Mouse (Mus musculus) liver, postnatal 0 days (tissue): ENCODE results near the gene Tnip2. TPM values are rescaled to one million over a fixed set of nuclear protein-coding genes. Genes with fewer than 3 reads are reported as not detected.

Experiments
- ATAC-seq: fragments of 200-750 bp; cut with Nextera tagmentation; 2 replicates; pipeline ENCODE4 v1.8.0; 2017; ENCODE audit warnings: mild to moderate bottlenecking, moderate library complexity
- DNase-seq: peaks from one replicate; pipeline ENCODE4 v3.0.0-alpha.2; 2016
- H3K27ac ChIP-seq: fragments of 300-500 bp; sonication (generic); 2 replicates; pipeline ENCODE4 v1.5.1; 2014; ENCODE audit warnings: antibody characterized with exemption, moderate library complexity, mild to moderate bottlenecking, low read depth
- H3K27me3 ChIP-seq: fragments of 300-500 bp; sonication (generic); 2 replicates; pipeline ENCODE4 v1.6.1; 2014; ENCODE audit warnings: low read length, control low read depth, mixed read lengths; ENCODE audit not compliant: insufficient read depth
- H3K36me3 ChIP-seq: fragments of 300-500 bp; sonication (generic); replicated peaks from 2 replicates; pipeline ENCODE4 v1.6.1; 2014; ENCODE audit warnings: mild to moderate bottlenecking, control low read depth, low read length, moderate library complexity, mixed read lengths; ENCODE audit not compliant: insufficient read depth
- H3K4me1 ChIP-seq: fragments of 300-500 bp; sonication (generic); 2 replicates; pipeline ENCODE4 v1.6.1; 2014; ENCODE audit warnings: antibody characterized with exemption, mild to moderate bottlenecking, control low read depth; ENCODE audit not compliant: insufficient read depth
- H3K4me2 ChIP-seq: fragments of 300-500 bp; sonication (generic); 2 replicates; pipeline ENCODE4 v1.6.1; 2014; ENCODE audit warnings: low read depth, mild to moderate bottlenecking, low read length, moderate library complexity, mixed read lengths
- H3K4me3 ChIP-seq: fragments of 300-500 bp; sonication (generic); 2 replicates; pipeline ENCODE4 v1.5.1; 2014; ENCODE audit warnings: low read depth, low read length
- H3K9ac ChIP-seq: fragments of 300-500 bp; sonication (generic); replicated peaks from 2 replicates; pipeline ENCODE4 v1.6.1; 2014; ENCODE audit warnings: mild to moderate bottlenecking, moderate library complexity
- H3K9me3 ChIP-seq: fragments of 300-500 bp; sonication (generic); 2 replicates; pipeline ENCODE4 v1.6.1; 2016; ENCODE audit warnings: mild to moderate bottlenecking, control low read depth, low read length, mixed read lengths
- CTCF ChIP-seq: sonication (generic); IDR thresholded peaks from 2 replicates; pipeline ENCODE4 v1.5.1; 2016; ENCODE audit warnings: antibody characterized with exemption, low read depth
- EP300 ChIP-seq: IDR thresholded peaks from 2 replicates; pipeline ENCODE4 v1.6.1; 2016; ENCODE audit warnings: antibody characterized with exemption, low read depth, mild to moderate bottlenecking
- WGBS: fragments of 180-500 bp; shearing (Covaris S2); extraction: QIAGEN DNeasy Blood & Tissue Kit; methylation state at CpG from one replicate; pipeline ENCODE4 v1.1.7; 2014; ENCODE audit not compliant: insufficient replicate concordance; 5-methylcytosine and 5-hydroxymethylcytosine counted together
- polyA plus RNA-seq: library from polyadenylated mRNA; unstranded; fragments of >200 nt; fragmentation: Nextera tagmentation; extraction: Ambion mirVana; gene quantifications from 2 replicates; pipeline ENCODE4 v1.2.1, GENCODE M21; 2015

Gene Tnip2
- polyA plus RNA-seq, 1 experiment from 2014 or later = 5.3 TPM

DNA sequence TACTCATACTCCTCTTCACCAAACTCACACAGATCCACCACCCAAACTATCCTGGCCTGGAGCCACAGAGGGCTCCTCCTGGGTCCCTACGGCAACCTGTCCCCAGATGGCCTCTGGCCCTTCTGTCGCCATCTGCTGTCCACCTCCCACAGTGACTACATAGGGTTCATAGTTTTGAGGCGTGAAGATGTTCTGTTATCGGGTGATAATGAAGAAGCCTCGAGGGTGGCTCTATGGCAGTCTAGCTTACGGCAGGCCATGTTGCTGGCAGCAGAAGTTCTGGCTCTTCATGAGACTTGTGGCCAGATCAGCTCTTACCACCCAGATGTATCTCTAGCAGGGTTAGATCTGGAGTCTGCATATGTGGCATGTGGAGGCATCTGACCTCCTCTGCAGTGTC lies 11.0 kb downstream of the Tnip2 start:
- TF ChIP-seq CTCF (0 out of 2 replicates have a peak, but pooled peaks have one; percentile 12), EP300 (no peak)
- H3K4me3 ChIP-seq = no peak overlapping the region
- no peaks in the 10 kb centered on the region for H3K4me1 ChIP-seq
- DNase-seq = no peak
- no peak overlapping the region for H3K9ac ChIP-seq
- peaks cover 20% of the 10 kb centered on the region for H3K36me3 ChIP-seq
- no peak overlapping the region for H3K27ac ChIP-seq
- no peaks in the 10 kb centered on the region for H3K27me3 ChIP-seq
- H3K9me3 ChIP-seq = no peaks in the 10 kb centered on the region
- WGBS = 74% methylated on average over 6 of the region's 6 CpGs
- H3K4me2 ChIP-seq = no peak overlapping the region
- ATAC-seq = no peak

GRCm38 (mm10) chr5:34502411-34502810 lies 11.4 kb downstream of the Tnip2 start:
- Histone ChIP-seq H3K27me3 (no peaks in the 10 kb centered on the region), H3K4me2 (no peak overlapping the region), H3K4me1 (no peaks in the 10 kb centered on the region), H3K4me3 (no peak overlapping the region), H3K9me3 (no peaks in the 10 kb centered on the region), H3K36me3 (peaks cover 20% of the 10 kb centered on the region), H3K27ac (no peak overlapping the region), H3K9ac (no peak overlapping the region)
- ATAC-seq = no peak
- TF ChIP-seq CTCF = no peak
- TF ChIP-seq EP300 = no peak
- WGBS = 73% methylated on average over 1 of the region's 1 CpGs
- no peak for DNase-seq

GRCm38 (mm10) chr5:34501588-34501987 lies 12.2 kb downstream of the Tnip2 start:
- Histone ChIP-seq H3K27me3 (no peaks in the 10 kb centered on the region), H3K9ac (no peak overlapping the region), H3K36me3 (peaks cover 20% of the 10 kb centered on the region), H3K4me1 (peaks cover 2% of the 10 kb centered on the region; the same call in 1 of the 2 replicates), H3K4me2 (no peak overlapping the region), H3K9me3 (no peaks in the 10 kb centered on the region), H3K27ac (no peak overlapping the region), H3K4me3 (no peak overlapping the region)
- no peak for TF ChIP-seq CTCF
- TF ChIP-seq EP300 = no peak
- ATAC-seq = no peak
- 76% methylated on average over 3 of the region's 3 CpGs for WGBS
- DNase-seq = no peak

- DNase-seq = no peak
- no peak for ATAC-seq
- Histone ChIP-seq H3K9me3 (no peaks in the 10 kb centered on the region), H3K27me3 (no peaks in the 10 kb centered on the region), H3K36me3 (peaks cover 20% of the 10 kb centered on the region), H3K4me1 (peaks cover 4% of the 10 kb centered on the region; the same call in 1 of the 2 replicates), H3K9ac (no peak overlapping the region), H3K4me2 (no peak overlapping the region), H3K4me3 (no peak overlapping the region), H3K27ac (no peak overlapping the region)
- 69% methylated on average over 5 of the region's 5 CpGs for WGBS
- TF ChIP-seq CTCF (no peak), EP300 (no peak)
Observed at GRCm38 (mm10) chr5:34500886-34501285, 12.9 kb downstream of the Tnip2 start.

GRCm38 (mm10) chr5:34496745-34497144 lies 17.0 kb downstream of the Tnip2 start:
- WGBS = 68% methylated on average over 6 of the region's 6 CpGs
- Histone ChIP-seq H3K27me3 (no peaks in the 10 kb centered on the region), H3K36me3 (0 out of 2 replicates have a peak, but pooled peaks cover 7% of the 10 kb centered on the region), H3K9me3 (no peaks in the 10 kb centered on the region), H3K27ac (no peak overlapping the region), H3K4me3 (no peak overlapping the region), H3K4me2 (no peak overlapping the region), H3K4me1 (peaks cover 4% of the 10 kb centered on the region; the same call in 1 of the 2 replicates), H3K9ac (no peak overlapping the region)
- DNase-seq (no peak), ATAC-seq (peak; percentile 69)
- TF ChIP-seq EP300 (no peak), CTCF (no peak)

- Histone ChIP-seq H3K27ac (no peak overlapping the region), H3K36me3 (peaks cover 7% of the 10 kb centered on the region), H3K27me3 (no peaks in the 10 kb centered on the region), H3K4me2 (no peak overlapping the region), H3K9ac (no peak overlapping the region), H3K4me3 (no peak overlapping the region), H3K4me1 (no peaks in the 10 kb centered on the region), H3K9me3 (no peaks in the 10 kb centered on the region)
- TF ChIP-seq CTCF (no peak), EP300 (no peak)
- no peak for DNase-seq
- ATAC-seq = no peak
- WGBS = 83% methylated on average over 3 of the region's 3 CpGs
Observed at GRCm38 (mm10) chr5:34489418-34489787, 24.4 kb downstream of the Tnip2 start.
